Mouse (Mus musculus): Measurements from ENCODE around the gene Olfr315. TPM values are rescaled to one million over a fixed set of nuclear protein-coding genes. Genes with fewer than 3 reads are reported as not detected.
"Not testable (repeated sequence)": the region's sequence is repeated elsewhere in the genome, so short reads cannot be mapped to it uniquely, and the experiment has no call there.

Olfr315 gene
- total RNA-seq (2021) = not detected

- intact Hi-C loops (cut with DNase I) = no loop called here
These were observed at the start of gene Olfr315 for GRCm38 (mm10) chr11:58772888-58773287. Olfr315 (plus strand) TSS chr11:58773188.

GRCm38 (mm10) chr11:58723914-58724313 is 49.1 kb upstream of the Olfr315 start, which contains the start of gene Olfr318:
Olfr318 (minus strand) TSS chr11:58724014.
- intact Hi-C loops (cut with DNase I) = no loop called here
- DNase-seq = no peak

More at GRCm38 (mm10) chr11:58772888-58773287, at the start of gene Olfr315:
- no peak for DNase-seq

GRCm38 (mm10) chr11:58727896-58728650 is 44.9 kb upstream of the Olfr315 start:
- intact Hi-C loops (cut with DNase I); DNase-seq: not testable (repeated sequence)

GRCm38 (mm10) chr11:58733372-58733771 is 39.6 kb upstream of the Olfr315 start:
- DNase-seq = peak; percentile 9 to 21
- intact Hi-C loops (cut with DNase I) = no loop called here

GRCm38 (mm10) chr11:58738792-58739262 is 34.2 kb upstream of the Olfr315 start, which contains the start of gene Olfr317:
Olfr317 (minus strand) TSS chr11:58739212.
- no peak for DNase-seq
- intact Hi-C loops (cut with DNase I) = no loop called here

- DNase-seq; intact Hi-C loops (cut with DNase I): not testable (repeated sequence)
These were observed 21.9 kb upstream of the Olfr315 start for GRCm38 (mm10) chr11:58751096-58751495.

- intact Hi-C loops (cut with DNase I) = no loop called here
- DNase-seq = no peak
These were observed 20.6 kb upstream of the Olfr315 start, which contains the start of gene Olfr316 for GRCm38 (mm10) chr11:58752434-58752833. Olfr316 (plus strand) TSS chr11:58752734.

GRCm38 (mm10) chr11:58782480-58783089 is 9.6 kb downstream of the Olfr315 start, which contains the start of gene Olfr314:
Olfr314 (plus strand) TSS chr11:58782952.
- no peak for DNase-seq
- intact Hi-C loops (cut with DNase I) = no loop called here

- intact Hi-C loops (cut with DNase I) = no loop called here
- no peak for DNase-seq
These were observed 11.2 kb downstream of the Olfr315 start for GRCm38 (mm10) chr11:58784182-58784581.

- intact Hi-C loops (cut with DNase I) = no loop called here
These were observed 14.7 kb downstream of the Olfr315 start for GRCm38 (mm10) chr11:58787651-58788050.

GRCm38 (mm10) chr11:58788346-58788745 is 15.4 kb downstream of the Olfr315 start:
- intact Hi-C loops (cut with DNase I) = no loop called here
- DNase-seq = no peak

More at GRCm38 (mm10) chr11:58787651-58788050, 14.7 kb downstream of the Olfr315 start:
- DNase-seq = no peak

GRCm38 (mm10) chr11:58789532-58789931 is 16.5 kb downstream of the Olfr315 start:
- no peak for DNase-seq
- intact Hi-C loops (cut with DNase I) = no loop called here

- intact Hi-C loops (cut with DNase I) = no loop called here
- DNase-seq = no peak
These were observed 17.1 kb downstream of the Olfr315 start for GRCm38 (mm10) chr11:58790053-58790452.

- intact Hi-C loops (cut with DNase I) = no loop called here
These were observed 17.7 kb downstream of the Olfr315 start for GRCm38 (mm10) chr11:58790646-58791045.

GRCm38 (mm10) chr11:58795856-58796255 is 22.9 kb downstream of the Olfr315 start:
- intact Hi-C loops (cut with DNase I) = no loop called here
- DNase-seq = no peak

More at GRCm38 (mm10) chr11:58790646-58791045, 17.7 kb downstream of the Olfr315 start:
- DNase-seq = no peak

GRCm38 (mm10) chr11:58796850-58797249 is 23.9 kb downstream of the Olfr315 start:
- intact Hi-C loops (cut with DNase I) = no loop called here
- DNase-seq = peak; percentile 7 to 34

GRCm38 (mm10) chr11:58799747-58800146 is 26.8 kb downstream of the Olfr315 start:
- intact Hi-C loops (cut with DNase I) = no loop called here
- DNase-seq = no peak

- DNase-seq = peak; percentile 23 to 29
- intact Hi-C loops (cut with DNase I) = no loop called here
These were observed 28.7 kb downstream of the Olfr315 start, which contains the start of gene Fam183b for GRCm38 (mm10) chr11:58801558-58802228. Fam183b (minus strand) TSS chr11:58801960.

- intact Hi-C loops (cut with DNase I) = no loop called here
- DNase-seq = no peak
These were observed 30.9 kb downstream of the Olfr315 start for GRCm38 (mm10) chr11:58803871-58804270.

- DNase-seq = no peak
- intact Hi-C loops (cut with DNase I) = no loop called here
These were observed 31.4 kb downstream of the Olfr315 start for GRCm38 (mm10) chr11:58804393-58804792.

- intact Hi-C loops (cut with DNase I) = no loop called here
- no peak for DNase-seq
These were observed 39.0 kb downstream of the Olfr315 start for GRCm38 (mm10) chr11:58812001-58812400.
